Mouse (Mus musculus): ENCODE measurements around the gene Ap3d1. TPM values are rescaled to one million over a fixed set of nuclear protein-coding genes. Genes with fewer than 3 reads are reported as not detected.

Ap3d1 gene
- polyA plus RNA-seq, 1 experiment from 2014 or later: 81.7 TPM

GRCm38 (mm10) chr10:80674851-80675404 lies 67.1 kb downstream of the Ap3d1 start:
- ATAC-seq (ENCODE audit: insufficient number of reproducible peaks, insufficient read depth, low FRiP score, low read depth): no peak
- Histone ChIP-seq H3K27me3 (ENCODE audit: control insufficient read depth, insufficient read depth, low read length) (no peaks in the 10 kb centered on the region), H3K27ac (ENCODE audit: low read length) (peak overlapping the region; percentile 81), H3K4me1 (ENCODE audit: control insufficient read depth, insufficient read depth, low read length) (peaks cover 46% of the 10 kb centered on the region), H3K9ac (replicated peaks; ENCODE audit: low read depth, low read length) (peak overlapping the region; percentile 98), H3K36me3 (ENCODE audit: control insufficient read depth, insufficient read depth, low read length) (peaks cover 22% of the 10 kb centered on the region), H3K4me2 (replicated peaks; ENCODE audit: low read depth, low read length) (peak overlapping the region; percentile 89), H3K9me3 (ENCODE audit: control insufficient read depth, low read depth, low read length) (no peaks in the 10 kb centered on the region), H3K4me3 (ENCODE audit: low read depth, low read length) (peak overlapping the region; percentile 97)
- 8% methylated on average over 6 of the region's 6 CpGs for WGBS

GRCm38 (mm10) chr10:80674161-80674711 lies 67.8 kb downstream of the Ap3d1 start:
- peaks cover 29% of the 10 kb centered on the region for H3K36me3 ChIP-seq (ENCODE audit: control insufficient read depth, insufficient read depth, low read length)
- ATAC-seq (ENCODE audit: insufficient number of reproducible peaks, insufficient read depth, low FRiP score, low read depth): no peak
- 56% methylated on average over 5 of the region's 5 CpGs for WGBS
- no peaks in the 10 kb centered on the region for H3K9me3 ChIP-seq (ENCODE audit: control insufficient read depth, low read depth, low read length)
- H3K27ac ChIP-seq (ENCODE audit: low read length): no peak overlapping the region
- no peaks in the 10 kb centered on the region for H3K27me3 ChIP-seq (ENCODE audit: control insufficient read depth, insufficient read depth, low read length)
- peak overlapping the region; percentile 97 for H3K4me3 ChIP-seq (ENCODE audit: low read depth, low read length)
- H3K9ac ChIP-seq (replicated peaks; ENCODE audit: low read depth, low read length): peak overlapping the region; percentile 11; the same call in 1 of the 2 replicates
- H3K4me1 ChIP-seq (ENCODE audit: control insufficient read depth, insufficient read depth, low read length): peaks cover 44% of the 10 kb centered on the region
- peak overlapping the region; percentile 89 for H3K4me2 ChIP-seq (replicated peaks; ENCODE audit: low read depth, low read length)

- H3K9ac ChIP-seq (replicated peaks; ENCODE audit: low read depth, low read length): peak overlapping the region; percentile 11; the same call in 1 of the 2 replicates
- H3K9me3 ChIP-seq (ENCODE audit: control insufficient read depth, low read depth, low read length): no peaks in the 10 kb centered on the region
- no peak for ATAC-seq (ENCODE audit: insufficient number of reproducible peaks, insufficient read depth, low FRiP score, low read depth)
- peaks cover 35% of the 10 kb centered on the region for H3K36me3 ChIP-seq (ENCODE audit: control insufficient read depth, insufficient read depth, low read length)
- peaks cover 39% of the 10 kb centered on the region for H3K4me1 ChIP-seq (ENCODE audit: control insufficient read depth, insufficient read depth, low read length)
- H3K4me2 ChIP-seq (replicated peaks; ENCODE audit: low read depth, low read length): peak overlapping the region; percentile 89
- 85% methylated on average over 3 of the region's 3 CpGs for WGBS
- H3K27me3 ChIP-seq (ENCODE audit: control insufficient read depth, insufficient read depth, low read length): no peaks in the 10 kb centered on the region
- H3K4me3 ChIP-seq (ENCODE audit: low read depth, low read length): peak overlapping the region; percentile 97; the same call in 1 of the 2 replicates
- H3K27ac ChIP-seq (ENCODE audit: low read length): no peak overlapping the region
Observed at GRCm38 (mm10) chr10:80673690-80674089, 68.4 kb downstream of the Ap3d1 start.

GRCm38 (mm10) chr10:80671936-80672690 lies 70.0 kb downstream of the Ap3d1 start:
- ATAC-seq (ENCODE audit: insufficient number of reproducible peaks, insufficient read depth, low FRiP score, low read depth): no peak
- Histone ChIP-seq H3K27ac (ENCODE audit: low read length) (no peak overlapping the region), H3K4me3 (ENCODE audit: low read depth, low read length) (no peak overlapping the region), H3K27me3 (ENCODE audit: control insufficient read depth, insufficient read depth, low read length) (no peaks in the 10 kb centered on the region), H3K9me3 (ENCODE audit: control insufficient read depth, low read depth, low read length) (no peaks in the 10 kb centered on the region), H3K4me2 (replicated peaks; ENCODE audit: low read depth, low read length) (no peak overlapping the region), H3K9ac (replicated peaks; ENCODE audit: low read depth, low read length) (no peak overlapping the region), H3K4me1 (ENCODE audit: control insufficient read depth, insufficient read depth, low read length) (peaks cover 23% of the 10 kb centered on the region; the same call in 1 of the 2 replicates), H3K36me3 (ENCODE audit: control insufficient read depth, insufficient read depth, low read length) (peaks cover 50% of the 10 kb centered on the region)
- 81% methylated on average over 11 of the region's 11 CpGs for WGBS

- Histone ChIP-seq H3K4me1 (ENCODE audit: control insufficient read depth, insufficient read depth, low read length) (peaks cover 23% of the 10 kb centered on the region; the same call in 1 of the 2 replicates), H3K9ac (replicated peaks; ENCODE audit: low read depth, low read length) (no peak overlapping the region), H3K4me2 (replicated peaks; ENCODE audit: low read depth, low read length) (no peak overlapping the region), H3K27ac (ENCODE audit: low read length) (no peak overlapping the region), H3K9me3 (ENCODE audit: control insufficient read depth, low read depth, low read length) (no peaks in the 10 kb centered on the region), H3K36me3 (ENCODE audit: control insufficient read depth, insufficient read depth, low read length) (peaks cover 59% of the 10 kb centered on the region), H3K4me3 (ENCODE audit: low read depth, low read length) (no peak overlapping the region), H3K27me3 (ENCODE audit: control insufficient read depth, insufficient read depth, low read length) (no peaks in the 10 kb centered on the region)
- no peak for ATAC-seq (ENCODE audit: insufficient number of reproducible peaks, insufficient read depth, low FRiP score, low read depth)
- 87% methylated on average over 4 of the region's 4 CpGs for WGBS
Observed at GRCm38 (mm10) chr10:80671251-80671650, 70.8 kb downstream of the Ap3d1 start.

GRCm38 (mm10) chr10:80670531-80670930 lies 71.5 kb downstream of the Ap3d1 start:
- 89% methylated on average over 2 of the region's 2 CpGs for WGBS
- no peak overlapping the region for H3K4me3 ChIP-seq (ENCODE audit: low read depth, low read length)
- no peaks in the 10 kb centered on the region for H3K9me3 ChIP-seq (ENCODE audit: control insufficient read depth, low read depth, low read length)
- H3K9ac ChIP-seq (replicated peaks; ENCODE audit: low read depth, low read length): no peak overlapping the region
- ATAC-seq (ENCODE audit: insufficient number of reproducible peaks, insufficient read depth, low FRiP score, low read depth): no peak
- no peak overlapping the region for H3K27ac ChIP-seq (ENCODE audit: low read length)
- H3K4me1 ChIP-seq (ENCODE audit: control insufficient read depth, insufficient read depth, low read length): peaks cover 30% of the 10 kb centered on the region
- H3K27me3 ChIP-seq (ENCODE audit: control insufficient read depth, insufficient read depth, low read length): no peaks in the 10 kb centered on the region
- H3K36me3 ChIP-seq (ENCODE audit: control insufficient read depth, insufficient read depth, low read length): peaks cover 62% of the 10 kb centered on the region
- no peak overlapping the region for H3K4me2 ChIP-seq (replicated peaks; ENCODE audit: low read depth, low read length)

- Histone ChIP-seq H3K9me3 (ENCODE audit: control insufficient read depth, low read depth, low read length) (no peaks in the 10 kb centered on the region), H3K9ac (replicated peaks; ENCODE audit: low read depth, low read length) (no peak overlapping the region), H3K36me3 (ENCODE audit: control insufficient read depth, insufficient read depth, low read length) (peaks cover 62% of the 10 kb centered on the region), H3K4me1 (ENCODE audit: control insufficient read depth, insufficient read depth, low read length) (peaks cover 33% of the 10 kb centered on the region), H3K4me3 (ENCODE audit: low read depth, low read length) (no peak overlapping the region), H3K27ac (ENCODE audit: low read length) (no peak overlapping the region), H3K4me2 (replicated peaks; ENCODE audit: low read depth, low read length) (no peak overlapping the region), H3K27me3 (ENCODE audit: control insufficient read depth, insufficient read depth, low read length) (no peaks in the 10 kb centered on the region)
- 98% methylated on average over 7 of the region's 7 CpGs for WGBS
- no peak for ATAC-seq (ENCODE audit: insufficient number of reproducible peaks, insufficient read depth, low FRiP score, low read depth)
Observed at GRCm38 (mm10) chr10:80669737-80670485, 72.2 kb downstream of the Ap3d1 start.

- H3K9me3 ChIP-seq (ENCODE audit: control insufficient read depth, low read depth, low read length): no peaks in the 10 kb centered on the region
- ATAC-seq (ENCODE audit: insufficient number of reproducible peaks, insufficient read depth, low FRiP score, low read depth): no peak
- peaks cover 61% of the 10 kb centered on the region for H3K36me3 ChIP-seq (ENCODE audit: control insufficient read depth, insufficient read depth, low read length)
- H3K4me1 ChIP-seq (ENCODE audit: control insufficient read depth, insufficient read depth, low read length): peaks cover 30% of the 10 kb centered on the region
- WGBS: 89% methylated on average over 12 of the region's 12 CpGs
- no peak overlapping the region for H3K4me3 ChIP-seq (ENCODE audit: low read depth, low read length)
- no peak overlapping the region for H3K9ac ChIP-seq (replicated peaks; ENCODE audit: low read depth, low read length)
- H3K4me2 ChIP-seq (replicated peaks; ENCODE audit: low read depth, low read length): no peak overlapping the region
- no peak overlapping the region for H3K27ac ChIP-seq (ENCODE audit: low read length)
- no peaks in the 10 kb centered on the region for H3K27me3 ChIP-seq (ENCODE audit: control insufficient read depth, insufficient read depth, low read length)
Observed at GRCm38 (mm10) chr10:80669018-80669417, 73.0 kb downstream of the Ap3d1 start.
